Mouse (Mus musculus) ZHBTc4 (cell line): Measurements from ENCODE around the gene Dnah14.

Source experiments
- DNase-seq: peaks from one replicate; pipeline ENCODE4 v3.0.0-alpha.2; 2011; ENCODE audit warnings: low read depth, low spot score

Dnah14 gene

DNA sequence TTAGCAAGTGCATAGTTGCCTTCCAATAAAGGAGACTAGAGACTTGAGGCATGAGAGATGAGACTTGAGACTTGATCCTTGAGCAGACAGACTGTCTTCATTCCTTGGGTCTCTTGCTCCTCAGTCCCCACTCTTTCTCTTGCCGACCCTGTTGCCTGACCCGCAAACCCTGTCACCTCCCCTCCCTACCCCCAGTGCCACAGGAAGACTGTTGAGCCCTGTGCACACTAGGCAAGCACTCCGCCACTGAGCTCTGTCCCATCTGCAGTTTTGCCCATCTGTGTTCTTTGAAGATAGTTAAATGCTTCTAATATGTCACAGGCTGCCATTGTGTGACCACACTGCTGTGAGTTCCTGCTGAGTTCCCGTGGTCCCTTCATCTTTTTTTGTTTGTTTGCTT, 23.0 kb downstream of the Dnah14 start:
- DNase-seq = no peak

DNA sequence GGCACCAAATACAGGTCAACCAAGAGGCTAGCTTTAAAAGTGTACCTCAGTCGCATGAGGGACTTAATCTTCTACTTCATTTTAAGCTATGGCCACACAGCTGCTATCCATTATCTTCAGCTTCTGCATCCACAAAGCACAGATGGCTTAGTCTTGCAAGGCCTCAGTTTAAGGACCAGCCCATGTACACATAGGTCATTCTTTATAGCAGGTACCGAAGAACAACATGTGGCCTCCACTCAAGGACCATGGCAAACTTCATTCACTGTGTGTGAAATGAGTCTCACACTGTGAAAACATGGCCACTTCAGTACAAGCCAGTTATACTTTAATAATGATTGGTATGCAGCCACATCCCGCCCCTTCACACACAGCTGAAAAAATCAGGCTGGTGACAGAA, 34.8 kb downstream of the Dnah14 start:
- no peak for DNase-seq

DNA sequence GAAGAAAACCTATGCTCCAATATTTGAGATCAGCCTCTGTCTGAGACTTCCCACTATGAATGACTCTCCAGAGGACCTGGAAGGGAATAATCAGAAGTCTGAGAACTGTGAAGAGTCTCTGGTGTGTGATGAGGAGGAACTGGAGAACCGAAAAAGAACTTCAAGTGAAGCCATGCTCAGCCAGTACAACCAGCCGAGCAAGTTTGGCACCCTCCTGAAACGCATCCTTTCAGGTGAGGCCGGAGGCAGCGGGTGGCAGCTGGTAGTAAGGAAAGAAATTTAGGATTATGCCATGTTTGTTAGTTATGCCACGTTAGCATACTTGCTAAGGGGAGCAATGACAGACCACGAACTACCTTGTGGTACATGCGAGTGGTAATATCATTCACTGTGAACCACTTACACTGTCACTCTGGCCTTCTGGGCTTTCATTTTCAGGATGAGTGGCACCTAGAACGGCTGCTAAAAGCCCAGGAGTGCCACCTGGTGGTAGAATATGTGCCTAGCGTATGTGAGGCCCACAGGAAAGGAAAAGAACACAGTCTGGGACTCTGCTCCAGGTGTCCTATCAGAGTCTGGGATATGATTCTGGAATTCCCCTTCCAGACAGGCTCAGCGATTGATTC, 39.6 kb downstream of the Dnah14 start:
- peak; percentile 80 for DNase-seq

DNA sequence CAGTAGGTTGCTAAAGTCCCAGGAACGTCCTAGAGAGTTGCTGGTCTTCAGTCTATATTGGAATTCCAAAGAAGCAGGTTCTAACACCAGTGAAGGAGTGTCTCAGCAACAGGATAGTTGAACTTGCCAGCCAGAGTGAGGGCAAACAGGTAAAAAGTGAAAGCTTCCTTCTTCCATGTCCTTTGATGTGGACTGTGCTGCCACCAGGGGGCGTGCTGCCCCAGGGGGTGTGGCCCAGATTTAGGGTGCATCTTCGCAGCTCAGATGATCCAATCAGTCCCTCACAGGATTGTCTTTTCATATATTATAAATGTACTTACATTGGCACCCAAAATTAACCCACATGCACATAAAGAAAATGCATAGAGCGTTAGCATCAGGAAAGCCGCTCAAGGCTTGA, 41.0 kb downstream of the Dnah14 start:
- DNase-seq = peak; percentile 62

DNA sequence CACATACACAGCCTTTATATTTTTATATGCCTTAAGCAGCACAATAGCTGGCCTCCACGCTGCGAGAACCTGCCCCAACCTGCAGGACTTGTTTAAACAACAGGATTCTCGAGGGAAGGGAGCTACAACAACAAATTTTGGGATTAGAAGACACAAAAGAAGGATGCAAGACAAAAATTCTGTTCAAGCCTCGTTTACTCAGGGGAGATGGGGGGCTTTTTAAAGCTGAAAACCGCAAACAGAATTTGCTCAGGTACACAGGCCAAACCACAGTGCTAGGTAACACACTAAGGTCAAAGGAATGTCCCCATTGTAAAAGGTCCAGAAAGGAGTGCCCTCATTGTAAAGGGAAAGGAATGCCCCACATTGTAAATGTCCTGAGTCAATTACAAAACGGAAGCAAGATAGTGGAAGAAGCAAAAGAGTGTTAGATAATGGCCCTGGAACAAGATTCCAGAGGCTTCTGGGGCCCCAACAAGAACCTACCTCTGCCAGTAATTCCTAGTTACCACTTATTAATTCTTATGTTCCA, 46.9 kb downstream of the Dnah14 start:
- peak; percentile 82 for DNase-seq

DNA sequence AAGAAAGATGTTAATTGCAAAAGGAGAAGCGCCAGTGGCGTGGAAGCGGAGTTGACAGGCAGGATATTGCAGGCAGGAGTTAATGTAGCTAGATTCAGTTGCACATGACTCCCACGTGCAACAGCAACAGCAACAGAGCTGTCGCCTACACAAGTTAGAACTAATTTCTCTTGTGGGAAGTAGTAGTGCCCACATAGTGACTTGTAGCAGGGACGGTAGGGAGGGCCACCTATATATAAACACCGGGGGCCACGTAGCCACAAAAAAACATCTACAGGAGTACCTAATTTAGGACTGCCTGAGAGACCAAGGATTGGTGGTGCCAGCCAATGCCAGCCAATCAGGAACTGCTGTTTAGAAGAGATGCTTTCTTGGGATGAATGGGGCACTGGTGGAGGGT, 48.5 kb downstream of the Dnah14 start:
- no peak for DNase-seq

DNA sequence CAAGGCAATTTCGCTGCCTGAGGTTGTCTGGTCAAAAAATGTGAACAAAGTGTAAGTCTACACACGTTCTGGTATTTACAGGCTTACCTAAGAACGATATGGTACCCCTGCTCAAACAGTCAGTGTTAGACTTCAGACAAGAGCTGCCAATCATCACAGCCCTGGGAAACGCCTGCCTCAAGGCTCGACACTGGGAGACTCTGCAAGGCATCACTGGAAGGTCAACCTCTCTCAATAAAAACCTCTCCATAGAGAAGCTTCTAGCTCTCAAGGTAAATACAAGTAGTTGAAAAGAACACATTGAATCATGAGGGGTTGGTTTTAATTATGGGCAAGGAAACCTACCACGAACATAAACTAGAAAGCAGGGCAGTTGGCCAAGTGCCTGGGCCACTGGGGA, 51.9 kb downstream of the Dnah14 start:
- DNase-seq = no peak

DNA sequence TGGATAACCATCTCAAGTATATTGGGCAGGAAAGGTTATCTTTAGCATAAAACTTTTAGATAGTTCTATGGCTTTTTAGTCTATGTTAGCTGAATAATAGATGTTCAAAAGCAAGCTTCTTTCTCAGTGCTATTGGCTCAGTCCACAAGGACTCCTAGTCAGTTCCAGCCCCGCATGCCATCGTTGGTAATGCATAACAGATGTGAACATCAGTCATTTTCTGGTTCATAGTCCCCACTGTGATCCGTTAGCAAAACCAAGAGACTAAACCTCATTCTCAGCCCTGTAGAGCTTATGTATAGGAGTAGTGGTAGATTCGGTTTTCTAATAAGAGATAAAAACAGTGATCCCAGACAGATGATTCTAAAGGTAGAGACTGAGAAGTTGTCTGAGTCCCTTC, 55.0 kb downstream of the Dnah14 start:
- DNase-seq = no peak

DNA sequence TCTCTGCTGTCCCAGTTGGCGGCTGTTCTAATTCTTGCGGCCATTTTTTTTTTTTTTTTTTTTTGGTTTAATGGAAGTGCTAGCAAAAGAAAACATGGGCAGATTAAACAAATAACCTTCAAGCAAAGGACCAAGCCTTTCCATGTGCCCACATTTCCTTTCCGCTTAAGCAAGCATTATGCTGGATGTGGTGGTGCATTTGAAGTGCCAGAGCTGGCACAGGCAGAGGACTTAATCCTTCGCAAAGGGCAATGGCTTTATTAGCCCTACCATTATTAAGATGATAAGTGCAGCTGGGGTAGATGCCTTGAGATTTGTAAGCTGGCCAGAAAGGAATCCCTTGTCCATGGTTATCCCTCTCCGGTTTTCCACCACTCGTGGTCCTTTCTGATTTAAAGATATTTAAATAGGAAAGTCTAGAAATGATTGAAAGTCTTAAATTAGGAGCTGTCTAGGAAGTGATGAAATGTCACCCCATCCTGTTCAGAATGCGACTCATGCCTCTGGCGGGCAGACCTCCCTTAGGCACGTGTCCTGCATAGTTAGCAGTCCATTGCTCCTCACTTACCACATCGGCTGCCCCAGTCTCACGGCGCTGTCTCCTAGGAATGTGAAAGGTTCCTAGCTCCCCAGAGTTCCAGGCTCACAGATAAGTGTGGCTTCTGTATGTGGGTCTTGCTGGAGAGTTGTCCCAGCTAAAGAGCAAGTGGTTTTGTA, 61.8 kb downstream of the Dnah14 start:
- DNase-seq = no peak

DNA sequence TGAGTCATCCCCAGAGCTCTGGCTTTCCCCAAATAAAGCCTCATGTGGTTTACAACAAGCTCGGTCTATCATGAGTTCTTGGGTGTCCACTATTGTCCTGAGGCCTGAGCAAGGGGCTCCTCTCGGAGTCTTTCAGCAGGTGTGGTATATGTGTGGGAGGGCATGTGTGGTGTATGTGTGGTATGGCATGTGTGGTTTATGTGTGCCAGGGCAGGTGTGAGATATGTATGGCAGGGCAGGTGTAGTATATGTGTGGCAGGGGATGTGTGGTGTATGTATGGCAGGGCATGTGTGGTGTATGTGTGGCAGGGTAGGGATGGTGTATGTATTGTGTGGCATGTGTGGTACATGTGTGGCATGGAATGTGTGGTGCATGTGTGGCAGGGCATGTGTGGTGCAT, 64.0 kb downstream of the Dnah14 start:
- DNase-seq = no peak

DNA sequence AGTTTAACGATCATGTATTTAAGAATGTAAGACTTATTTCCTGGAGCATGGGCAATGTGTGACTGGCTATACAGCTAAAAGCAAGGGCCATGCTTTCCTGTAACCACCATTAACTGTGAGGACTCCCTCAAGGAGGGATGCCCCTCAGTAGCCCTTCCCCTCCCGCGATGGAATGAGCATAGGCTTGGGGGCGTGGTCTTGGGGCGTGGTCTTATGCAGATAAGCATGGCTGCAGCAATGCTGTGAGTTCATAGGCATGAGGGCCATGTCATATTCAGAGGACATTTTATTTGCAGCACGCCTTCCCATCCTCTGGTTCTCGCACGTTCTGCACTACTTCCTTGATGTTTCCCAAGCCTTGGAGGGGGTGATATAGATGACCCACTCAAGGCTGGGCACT, 71.1 kb downstream of the Dnah14 start:
- peak; percentile 45 for DNase-seq

DNA sequence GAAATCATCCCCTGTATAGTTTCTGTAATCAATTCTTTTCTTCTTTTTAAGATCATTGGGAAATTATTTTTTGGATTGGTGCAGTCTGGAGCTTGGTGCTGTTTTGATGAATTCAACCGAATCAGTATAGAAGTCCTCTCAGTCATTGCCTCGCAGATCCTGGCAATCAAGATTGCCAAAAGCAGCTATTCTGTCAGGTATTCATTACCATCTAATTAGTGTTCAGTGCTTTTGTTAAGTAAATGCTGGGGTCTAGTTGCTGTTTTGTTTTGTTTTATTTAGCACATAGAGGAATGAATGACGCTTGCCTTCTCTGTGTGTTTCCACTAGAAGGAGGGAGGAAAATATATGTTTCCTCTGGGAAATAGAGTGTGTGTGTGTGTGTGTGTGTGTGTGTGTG, 77.1 kb downstream of the Dnah14 start:
- DNase-seq = peak; percentile 5

DNA sequence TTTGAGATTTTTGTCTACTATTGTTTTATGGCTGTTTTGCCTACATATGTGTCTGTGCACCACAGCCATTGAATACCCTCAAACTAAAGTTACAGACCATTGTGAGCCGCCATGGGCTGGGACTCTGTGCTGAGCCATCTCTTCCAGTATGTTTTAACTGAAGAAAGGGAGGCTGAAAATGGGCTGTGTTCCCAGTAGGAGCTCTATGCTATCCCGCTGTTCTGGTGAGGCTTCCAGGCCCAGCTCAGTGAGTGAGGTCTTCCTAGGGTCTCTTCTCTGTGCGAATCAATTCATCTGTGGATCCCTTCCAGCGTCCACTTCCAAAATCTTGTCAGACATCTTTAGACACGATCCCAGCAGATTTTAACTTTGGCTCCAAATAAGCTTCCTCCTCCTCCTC, 80.1 kb downstream of the Dnah14 start:
- DNase-seq = no peak

DNA sequence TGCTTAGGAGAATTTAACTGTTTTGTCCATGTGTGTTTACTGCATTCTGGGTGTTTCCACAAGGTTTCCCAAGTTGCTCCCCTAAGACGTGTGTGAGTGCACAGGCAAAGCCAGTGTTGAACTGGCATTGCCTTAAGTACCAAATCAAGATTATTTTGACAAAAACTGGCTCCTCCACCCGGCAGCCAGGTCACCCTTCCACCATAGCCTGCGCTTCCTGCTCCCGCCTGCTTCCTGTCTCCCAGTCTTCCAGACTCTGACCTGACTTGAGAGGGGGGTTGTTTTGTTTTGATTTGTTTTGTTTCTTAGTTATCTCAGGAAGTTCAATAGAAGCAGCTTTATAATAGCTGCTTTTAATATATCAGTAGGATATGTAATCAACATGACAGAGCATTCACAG, 90.4 kb downstream of the Dnah14 start:
- DNase-seq = no peak

DNA sequence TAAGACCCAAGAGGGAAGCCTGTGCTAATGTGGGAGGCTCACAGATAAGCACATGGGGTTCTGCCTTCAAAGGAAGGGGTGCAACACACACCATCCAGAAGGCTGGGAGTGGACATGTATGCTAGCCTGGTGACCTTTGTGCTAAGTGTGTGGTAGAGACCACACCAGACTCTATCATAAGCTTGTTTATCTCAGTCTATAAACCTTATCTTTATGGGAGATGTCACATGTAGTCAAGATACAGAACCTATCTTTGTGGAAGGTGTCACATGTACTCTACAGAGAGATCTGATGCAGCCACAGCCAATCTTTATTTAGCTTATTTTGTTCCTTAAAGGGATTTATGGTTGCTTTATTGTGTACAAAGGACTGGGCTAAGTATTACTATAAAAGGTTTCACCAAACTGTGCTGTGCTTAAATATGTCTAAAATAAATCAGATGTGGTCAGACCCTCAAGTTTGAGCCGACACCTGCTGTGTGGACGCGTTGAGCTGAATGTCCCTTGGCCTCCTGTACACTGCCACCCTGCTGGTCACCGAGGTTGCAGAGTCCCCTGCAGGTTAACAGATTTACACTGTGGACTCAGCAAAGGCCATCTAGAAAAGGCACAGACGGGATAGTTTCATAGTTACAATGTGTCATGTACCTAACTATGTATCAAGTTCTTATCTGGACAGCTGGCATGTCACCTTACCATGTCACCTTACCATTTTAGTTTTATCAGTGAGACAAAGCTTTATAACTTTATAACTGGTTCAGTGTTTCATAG, 118.6 kb downstream of the Dnah14 start:
- DNase-seq = no peak

DNA sequence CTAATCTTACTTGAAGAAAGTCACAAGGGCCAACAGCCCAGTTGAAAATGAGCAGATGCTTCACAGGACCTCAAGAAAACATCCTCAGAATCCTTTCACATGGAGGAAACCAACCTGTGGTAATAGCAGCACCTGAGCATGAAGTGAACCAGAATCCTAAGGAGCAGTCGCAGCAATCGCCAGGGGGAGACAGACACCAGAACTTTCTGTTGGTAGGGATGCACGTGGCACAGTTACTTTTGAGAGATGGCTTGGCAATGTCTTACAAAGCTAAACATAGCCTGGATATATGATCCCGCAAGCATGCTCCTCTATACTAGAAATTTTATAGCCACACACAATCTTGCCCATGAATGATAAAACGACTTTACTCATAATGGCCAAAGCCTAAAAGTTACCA, 152.3 kb downstream of the Dnah14 start:
- DNase-seq = peak; percentile 51

DNA sequence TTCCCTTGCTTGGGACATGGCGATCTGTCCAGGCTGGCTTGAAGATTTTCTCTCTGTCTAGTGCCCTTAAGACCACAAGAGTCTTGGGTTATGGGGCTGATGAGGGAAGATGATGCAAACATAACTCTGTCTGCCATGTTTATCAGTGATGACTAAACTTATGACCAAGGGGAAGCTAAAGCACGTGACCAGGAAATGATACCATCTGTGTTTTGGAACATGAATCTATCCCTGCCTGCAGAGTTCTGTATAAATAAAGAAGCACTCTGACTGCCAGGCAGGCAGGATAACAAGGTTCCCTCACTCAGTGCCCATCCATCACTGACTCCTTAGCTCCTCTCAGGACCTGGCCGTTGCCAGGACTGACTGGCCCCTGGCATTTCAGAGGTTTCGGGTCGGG, 157.2 kb downstream of the Dnah14 start:
- no peak for DNase-seq

DNA sequence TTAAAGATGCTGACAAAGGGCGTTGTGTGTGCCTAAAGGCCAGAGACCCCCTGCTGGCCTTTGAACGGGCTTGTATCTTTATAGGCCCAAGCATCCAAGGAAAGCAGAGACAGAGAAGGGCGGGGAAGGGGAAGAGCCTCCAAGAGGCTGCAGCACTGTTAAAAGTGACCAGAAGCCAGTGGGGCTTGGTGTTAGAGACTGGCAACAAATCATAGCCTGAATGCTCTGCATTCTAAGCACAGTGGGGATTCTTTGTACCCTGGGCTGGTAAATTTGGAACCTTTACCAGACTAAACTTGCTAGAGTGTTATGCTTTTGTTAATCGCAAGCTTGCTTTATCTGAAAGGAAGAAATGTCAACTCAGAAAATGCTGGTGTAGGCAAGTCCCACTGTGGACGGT, 163.9 kb downstream of the Dnah14 start:
- peak; percentile 93 for DNase-seq

DNA sequence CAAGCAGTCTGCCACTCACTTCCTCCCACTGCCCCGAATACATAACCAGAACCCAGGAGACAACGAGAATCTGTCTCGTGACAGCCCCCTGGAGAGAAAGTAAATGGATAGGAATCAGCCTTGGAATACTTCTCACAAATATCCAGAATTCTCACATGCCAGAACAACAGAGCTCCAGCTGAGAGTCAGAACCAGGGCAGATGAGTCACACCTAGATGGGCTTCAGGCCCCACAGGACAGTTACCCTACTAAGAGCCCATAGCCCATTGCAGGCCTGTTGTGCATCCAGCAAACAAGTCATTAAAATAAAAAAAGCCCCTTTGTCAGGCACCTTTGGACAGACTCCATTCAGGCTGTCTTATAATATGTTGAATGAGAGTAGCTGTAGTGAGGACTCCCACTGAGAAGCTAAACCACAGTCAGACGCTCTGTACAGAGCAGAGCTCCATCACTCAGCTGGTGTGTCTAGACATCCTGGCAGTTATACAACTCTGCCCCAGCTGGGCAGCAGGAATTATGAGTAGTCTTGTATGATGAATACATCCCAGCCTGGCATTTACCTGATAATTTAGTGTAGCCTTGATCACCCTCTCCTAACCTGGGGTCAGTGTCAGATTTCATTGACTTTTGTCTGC, 166.0 kb downstream of the Dnah14 start:
- peak; percentile 86 for DNase-seq

DNA sequence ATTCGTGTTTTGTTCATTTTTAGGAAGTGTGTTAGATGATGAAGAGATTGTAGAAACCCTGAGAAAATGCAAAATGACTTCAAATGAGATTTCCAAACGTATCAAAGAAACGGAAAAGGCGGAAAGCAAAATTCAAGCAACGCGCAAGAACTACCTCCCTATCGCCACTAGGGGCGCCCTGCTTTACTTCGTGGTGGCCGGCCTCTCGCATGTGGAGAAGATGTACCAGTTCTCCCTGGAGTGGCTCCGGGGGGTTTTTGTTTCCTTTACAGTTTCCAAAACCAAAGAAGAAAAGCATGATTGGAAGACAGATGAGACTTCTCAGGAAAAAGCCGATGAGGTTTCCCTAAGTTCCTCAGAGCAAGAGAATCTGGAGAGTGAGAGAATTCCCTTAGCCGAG, 193.0 kb downstream of the Dnah14 start:
- DNase-seq = peak; percentile 76

DNA sequence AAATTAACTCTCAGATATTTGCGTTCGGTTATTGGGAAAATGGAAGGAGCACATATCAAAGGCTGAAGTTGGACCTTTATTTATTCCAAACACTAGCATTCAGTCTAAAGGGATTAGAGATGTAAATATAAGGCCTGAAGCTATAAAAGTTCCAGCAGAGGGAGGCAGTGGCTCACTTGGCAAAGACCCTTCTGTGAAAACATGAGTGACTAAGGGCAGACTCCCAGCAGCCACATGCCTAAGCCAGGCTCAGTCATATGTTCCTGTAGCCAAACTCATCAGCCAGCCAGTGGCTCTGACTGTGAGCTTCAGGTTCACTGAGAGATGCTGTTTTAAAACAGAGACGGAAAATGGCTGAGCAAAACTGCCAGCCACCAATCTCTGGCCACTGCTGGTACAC, 195.5 kb downstream of the Dnah14 start:
- no peak for DNase-seq

DNA sequence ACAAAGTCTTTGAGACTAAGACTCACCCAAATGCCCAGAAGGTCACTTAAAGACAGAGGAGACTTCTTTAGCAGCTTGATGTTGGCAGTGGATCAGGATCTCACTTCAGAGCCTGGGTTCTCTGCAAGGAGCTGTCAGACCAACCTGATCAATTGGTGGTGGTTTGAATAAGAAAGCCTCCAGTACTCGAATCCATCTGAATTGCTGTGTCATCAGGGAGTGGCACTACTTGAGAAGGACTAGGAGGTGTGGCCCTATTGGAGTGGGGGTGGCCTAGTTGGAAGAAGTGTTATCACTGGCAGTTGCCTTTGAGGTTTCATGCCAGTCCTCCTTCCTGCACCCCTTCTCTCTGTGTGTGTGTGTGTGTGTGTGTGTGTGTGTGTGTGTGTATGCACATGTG, 200.2 kb downstream of the Dnah14 start:
- DNase-seq = peak; percentile 64
